ENCODE assay signal across 21 mouse cellular contexts in the genomic region with DNA sequence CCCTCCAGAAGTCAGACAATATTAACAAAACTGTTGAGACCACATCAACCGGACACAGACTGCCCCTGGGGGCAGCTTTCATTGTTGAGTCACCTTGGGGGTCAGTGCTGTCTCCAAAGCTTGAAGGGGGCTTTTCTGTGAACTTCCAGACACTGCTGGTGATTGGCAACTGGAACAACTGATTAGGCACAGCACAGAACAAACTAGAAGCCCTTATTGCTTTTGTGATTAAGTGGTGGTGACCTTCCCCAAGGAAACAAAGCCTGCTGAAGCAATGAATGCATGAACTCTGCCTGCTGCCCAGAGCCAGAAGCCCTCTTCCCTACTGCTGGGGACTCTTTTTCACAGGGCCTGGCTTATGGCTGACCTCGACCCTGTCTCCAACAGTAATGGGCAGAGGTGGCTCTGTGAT.
DNase-seq lines count a peak whose midpoint lies in the region; ATAC-seq and TF ChIP-seq lines count a peak whose summit lies in the region.
"Had no signal": no experiment of that assay in that cellular context is flagged by ENCODE, and none has a peak within 500 bp of the region (broad histone marks: within the 10 kb centered on the region; RNA-seq: fewer than 3 reads in every experiment).

No protein-coding gene starts in this region.

- H3K27ac ChIP-seq in forebrain, embryonic 10.5 days: 0 out of 2 replicates have a peak overlapping the region, but pooled peaks have one; percentile 65
- H3K27ac ChIP-seq in forebrain, postnatal 0 days (ENCODE audit: low read depth, low read length): no peak overlapping the region
- no peak overlapping the region for H3K27ac ChIP-seq in neural tube, embryonic 15.5 days (replicated peaks)
- H3K27ac ChIP-seq in hindbrain, postnatal 0 days: no peak overlapping the region
- no peak overlapping the region for H3K27ac ChIP-seq in kidney, embryonic 16.5 days (ENCODE audit: low read length)
- H3K27ac ChIP-seq: forebrain, embryonic 13.5 days; limb, embryonic 13.5 days; liver, embryonic 13.5 days had no signal

- no peak overlapping the region for H3K4me3 ChIP-seq in forebrain, embryonic 10.5 days
- H3K4me3 ChIP-seq in forebrain, postnatal 0 days (ENCODE audit: low read depth, low read length): no peak overlapping the region
- H3K4me3 ChIP-seq in neural tube, embryonic 15.5 days (replicated peaks): no peak overlapping the region
- H3K4me3 ChIP-seq in hindbrain, postnatal 0 days (ENCODE audit: low read length): no peak overlapping the region
- H3K4me3 ChIP-seq in kidney, embryonic 16.5 days (ENCODE audit: low read length): no peak overlapping the region
- H3K4me3 ChIP-seq: forebrain, embryonic 13.5 days; limb, embryonic 13.5 days; liver, embryonic 13.5 days had no signal

- H3K4me1 ChIP-seq in forebrain, embryonic 10.5 days: peaks cover 62% of the 10 kb centered on the region
- no peaks in the 10 kb centered on the region; the same call in 1 of the 2 replicates for H3K4me1 ChIP-seq in forebrain, postnatal 0 days (ENCODE audit: insufficient read depth)
- H3K4me1 ChIP-seq in neural tube, embryonic 15.5 days: peaks cover 9% of the 10 kb centered on the region
- H3K4me1 ChIP-seq in hindbrain, postnatal 0 days (ENCODE audit: insufficient read depth, low read length): peaks cover 4% of the 10 kb centered on the region; the same call in 1 of the 2 replicates
- no peaks in the 10 kb centered on the region for H3K4me1 ChIP-seq in kidney, embryonic 16.5 days (ENCODE audit: insufficient read depth, low read length)
- H3K4me1 ChIP-seq: liver, embryonic 13.5 days had no signal

- no peaks in the 10 kb centered on the region for H3K9me3 ChIP-seq in forebrain, embryonic 10.5 days
- no peaks in the 10 kb centered on the region for H3K9me3 ChIP-seq in forebrain, postnatal 0 days (ENCODE audit: low read length)
- H3K9me3 ChIP-seq in neural tube, embryonic 15.5 days (replicated peaks): no peaks in the 10 kb centered on the region
- no peaks in the 10 kb centered on the region for H3K9me3 ChIP-seq in hindbrain, postnatal 0 days (ENCODE audit: low read length)
- no peaks in the 10 kb centered on the region for H3K9me3 ChIP-seq in kidney, embryonic 16.5 days (ENCODE audit: low read length)
- H3K9me3 ChIP-seq: forebrain, embryonic 13.5 days; limb, embryonic 13.5 days; liver, embryonic 13.5 days had no signal

- H3K9ac ChIP-seq in forebrain, postnatal 0 days: no peak overlapping the region
- H3K9ac ChIP-seq in neural tube, embryonic 15.5 days (replicated peaks): no peak overlapping the region
- no peak overlapping the region for H3K9ac ChIP-seq in hindbrain, postnatal 0 days (replicated peaks; ENCODE audit: low read length)
- H3K9ac ChIP-seq in kidney, embryonic 16.5 days (replicated peaks; ENCODE audit: low read length): no peak overlapping the region
- H3K9ac ChIP-seq: forebrain, embryonic 13.5 days; limb, embryonic 13.5 days; liver, embryonic 13.5 days; lung, embryonic 14.5 days had no signal

- H3K36me3 ChIP-seq in forebrain, embryonic 10.5 days (replicated peaks): no peaks in the 10 kb centered on the region
- H3K36me3 ChIP-seq in forebrain, postnatal 0 days (ENCODE audit: insufficient read depth): no peaks in the 10 kb centered on the region
- H3K36me3 ChIP-seq in neural tube, embryonic 15.5 days: no peaks in the 10 kb centered on the region
- no peaks in the 10 kb centered on the region for H3K36me3 ChIP-seq in hindbrain, postnatal 0 days (ENCODE audit: insufficient read depth, low read length)
- no peaks in the 10 kb centered on the region for H3K36me3 ChIP-seq in kidney, embryonic 16.5 days (ENCODE audit: insufficient read depth, low read length)
- H3K36me3 ChIP-seq: limb, embryonic 13.5 days; liver, embryonic 13.5 days had no signal

- DNase-seq in forebrain, embryonic 10.5 days (ENCODE audit: extremely low spot score, low spot score): peak; percentile 37
- no peak for DNase-seq in forebrain, postnatal 0 days
- DNase-seq in neural tube, embryonic 10.5 days (ENCODE audit: extremely low spot score, low spot score): peak; percentile 44
- peak; percentile 17 for DNase-seq in hindbrain, postnatal 0 days (ENCODE audit: low spot score)
- no peak for DNase-seq in right cerebral cortex, adult 18-20 months
- DNase-seq in cerebellum, adult 18-20 months: no peak
- DNase-seq: adrenal gland, adult 2 months; cerebellum, postnatal 10 days; heart, postnatal 10 days; kidney, adult 8-10 months; kidney, postnatal 25 days; liver, embryonic 13.5 days; lung, embryonic 14.5 days; lung, postnatal 36 days; thymus, postnatal 14 days had no signal

- H3K4me2 ChIP-seq in forebrain, postnatal 0 days (ENCODE audit: low read depth): no peak overlapping the region
- H3K4me2 ChIP-seq in neural tube, embryonic 15.5 days: no peak overlapping the region
- no peak overlapping the region for H3K4me2 ChIP-seq in hindbrain, postnatal 0 days (ENCODE audit: low read depth, low read length)
- no peak overlapping the region for H3K4me2 ChIP-seq in kidney, embryonic 16.5 days (replicated peaks; ENCODE audit: low read depth, low read length)
- H3K4me2 ChIP-seq: forebrain, embryonic 13.5 days; heart, embryonic 11.5 days; limb, embryonic 13.5 days; liver, embryonic 13.5 days; lung, embryonic 14.5 days had no signal

- H3K27me3 ChIP-seq in forebrain, embryonic 10.5 days (ENCODE audit: poor library complexity, severe bottlenecking): peaks cover 79% of the 10 kb centered on the region
- H3K27me3 ChIP-seq in forebrain, postnatal 0 days (ENCODE audit: insufficient read depth, low read length): no peaks in the 10 kb centered on the region
- no peaks in the 10 kb centered on the region for H3K27me3 ChIP-seq in neural tube, embryonic 15.5 days (replicated peaks)
- H3K27me3 ChIP-seq in hindbrain, postnatal 0 days (ENCODE audit: insufficient read depth, low read length): no peaks in the 10 kb centered on the region
- H3K27me3 ChIP-seq in kidney, embryonic 16.5 days (ENCODE audit: insufficient read depth, low read length): no peaks in the 10 kb centered on the region
- H3K27me3 ChIP-seq: limb, embryonic 13.5 days; liver, embryonic 13.5 days had no signal

- no peak for TF ChIP-seq CTCF in forebrain, postnatal 0 days (IDR thresholded peaks at IDR 0.05; ENCODE audit: low read depth)
- TF ChIP-seq CTCF in hindbrain, postnatal 0 days (IDR thresholded peaks at IDR 0.05; ENCODE audit: low read depth): no peak

- 6% methylated on average over 2 of the region's 2 CpGs for WGBS in forebrain, embryonic 10.5 days
- 20% methylated on average over 2 of the region's 2 CpGs for WGBS in forebrain, postnatal 0 days
- 14% methylated on average over 2 of the region's 2 CpGs for WGBS in neural tube, embryonic 15.5 days
- 22% methylated on average over 2 of the region's 2 CpGs for whole genome bisulfite sequencing in hindbrain, postnatal 0 days
- WGBS in kidney, embryonic 16.5 days: 61% methylated on average over 2 of the region's 2 CpGs

- ATAC-seq in forebrain, postnatal 0 days: no peak
- no peak for ATAC-seq in neural tube, embryonic 15.5 days (ENCODE audit: low FRiP score)
- ATAC-seq in hindbrain, postnatal 0 days: 0 out of 2 replicates have a peak, but pooled peaks have one; percentile 38
- no peak for ATAC-seq in kidney, embryonic 16.5 days (ENCODE audit: low FRiP score, low TSS enrichment)
- ATAC-seq: forebrain, embryonic 13.5 days; inflammation-experienced regulatory T-cells, adult 6 months had no signal

Comparison
In these comparisons a context has a peak if more than half of its experiments do, and no peak if none do; other contexts are left out.
1. DNase-seq: peak in forebrain, embryonic 10.5 days (single experiment), neural tube, embryonic 10.5 days (single experiment) and hindbrain, postnatal 0 days (single experiment); none in forebrain, postnatal 0 days (single experiment), right cerebral cortex, adult 18-20 months (single experiment) and cerebellum, adult 18-20 months (0 of 2).